Mouse (Mus musculus) yolk sac, embryonic 10.5 days (tissue): ENCODE measurements around the gene 6030458C11Rik.

Experiments used
- DNase-seq: peaks from one replicate; pipeline ENCODE4 v3.0.0-alpha.2; 2017; ENCODE audit warnings: low spot score

The 6030458C11Rik gene

GRCm38 (mm10) chr15:12760747-12761146, 63.7 kb downstream of the 6030458C11Rik start:
- DNase-seq = no peak

- DNase-seq = no peak
Measured at GRCm38 (mm10) chr15:12758461-12758860, 66.0 kb downstream of the 6030458C11Rik start.
